Mouse (Mus musculus): ENCODE measurements at regions not wholly inside any gene's neighbourhood (a gene's known extent, or its start where the extent isn't known, plus 50 kb on each side); places are given as distances from the start of the nearest gene placed in this dataset.

DNA sequence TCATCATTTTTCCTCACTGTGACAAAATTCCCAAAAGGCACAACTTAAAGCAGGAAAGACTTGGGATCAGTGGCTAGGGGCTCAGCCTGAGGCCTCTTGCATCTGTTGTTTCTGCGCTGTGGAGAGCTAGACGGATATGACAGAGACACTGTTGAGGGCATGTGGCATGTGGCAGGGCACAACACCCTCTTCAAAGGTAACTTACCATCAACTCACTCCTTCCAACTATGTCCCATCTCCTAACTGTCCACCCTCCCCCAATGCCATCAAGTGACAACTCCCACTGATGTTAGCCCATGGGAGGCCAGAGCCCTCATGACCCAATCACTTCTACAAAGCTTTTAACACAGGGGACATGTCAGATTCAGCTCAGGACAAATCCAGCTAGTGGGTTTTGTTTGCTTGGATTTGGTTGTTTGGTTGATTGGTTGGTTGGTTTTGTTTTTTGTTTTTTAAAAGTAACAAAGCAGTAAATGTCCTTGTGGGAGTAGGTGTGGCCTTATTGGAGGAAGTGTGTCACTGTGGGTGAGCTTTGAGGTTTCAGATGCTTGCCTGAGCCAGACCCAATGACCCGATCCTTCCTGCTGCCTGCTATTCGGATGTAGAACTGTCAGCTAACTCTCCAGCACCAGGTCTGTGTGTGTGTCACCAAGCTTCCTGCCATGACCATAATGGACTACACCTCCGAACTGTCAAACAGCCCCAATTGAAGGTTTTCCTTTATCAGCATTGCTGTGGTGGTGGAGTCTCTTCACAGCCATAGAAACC, 53.2 kb upstream of the Lef1 start:
- Histone ChIP-seq H3K9ac (ENCODE audit: low read depth, low read length) (no peak overlapping the region), H3K4me1 (ENCODE audit: control insufficient read depth, insufficient read depth, low read length) (no peaks in the 10 kb centered on the region), H3K27ac (ENCODE audit: low read depth, low read length) (no peak overlapping the region), H3K9me3 (replicated peaks; ENCODE audit: control insufficient read depth, low read length) (no peaks in the 10 kb centered on the region), H3K4me2 (no peak overlapping the region), H3K4me3 (ENCODE audit: low read depth, low read length) (no peak overlapping the region), H3K27me3 (ENCODE audit: control insufficient read depth, insufficient read depth, low read length) (no peaks in the 10 kb centered on the region), H3K36me3 (ENCODE audit: control insufficient read depth, insufficient read depth, low read length) (no peaks in the 10 kb centered on the region)
- ATAC-seq (replicated peaks; ENCODE audit: insufficient number of reproducible peaks, low FRiP score, low TSS enrichment) = no peak
- WGBS (ENCODE audit: insufficient replicate concordance) = 77% methylated on average over 5 of the region's 5 CpGs

DNA sequence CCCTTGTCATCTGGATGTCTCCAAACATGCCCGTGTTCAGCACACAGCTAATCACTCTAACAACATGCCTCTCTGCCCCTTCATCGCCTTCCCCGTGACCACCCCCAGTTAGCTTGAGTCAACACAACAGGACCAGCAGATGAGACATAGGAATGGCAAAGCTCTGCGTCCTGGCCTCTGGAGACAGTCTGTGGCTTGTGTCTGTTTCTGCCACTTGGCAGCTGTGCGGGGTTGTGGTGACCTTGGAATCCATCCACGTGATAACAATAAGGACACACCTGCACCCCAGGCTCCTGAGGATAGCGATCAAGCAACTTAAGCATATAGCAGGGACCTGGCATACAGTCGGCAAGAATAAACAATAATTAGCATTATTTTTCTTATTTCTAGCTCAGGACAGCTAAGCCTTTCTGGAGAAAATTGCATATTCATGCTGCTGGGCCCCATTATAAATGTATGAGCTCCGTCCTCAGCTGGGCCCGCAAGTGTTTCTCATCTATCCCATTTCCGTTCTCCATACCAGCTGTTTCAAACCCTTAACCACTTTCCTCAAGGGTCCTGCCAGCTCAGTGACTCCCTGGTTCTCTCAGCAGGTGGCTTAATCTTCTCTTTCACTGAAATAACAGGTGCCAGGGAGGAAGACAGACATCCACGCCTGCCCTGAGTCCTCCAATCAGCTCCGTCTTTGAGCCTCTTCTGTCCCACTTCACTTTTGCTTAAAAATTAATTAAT, 55.9 kb upstream of the Lef1 start:
- H3K4me1 ChIP-seq (ENCODE audit: control insufficient read depth, insufficient read depth, low read length) = no peaks in the 10 kb centered on the region
- 73% methylated on average over 13 of the region's 13 CpGs for WGBS (ENCODE audit: insufficient replicate concordance)
- no peaks in the 10 kb centered on the region for H3K9me3 ChIP-seq (replicated peaks; ENCODE audit: control insufficient read depth, low read length)
- no peak overlapping the region for H3K9ac ChIP-seq (ENCODE audit: low read depth, low read length)
- no peaks in the 10 kb centered on the region for H3K36me3 ChIP-seq (ENCODE audit: control insufficient read depth, insufficient read depth, low read length)
- no peak for ATAC-seq (replicated peaks; ENCODE audit: insufficient number of reproducible peaks, low FRiP score, low TSS enrichment)
- no peak overlapping the region for H3K4me2 ChIP-seq
- no peaks in the 10 kb centered on the region for H3K27me3 ChIP-seq (ENCODE audit: control insufficient read depth, insufficient read depth, low read length)
- no peak overlapping the region for H3K4me3 ChIP-seq (ENCODE audit: low read depth, low read length)
- no peak overlapping the region for H3K27ac ChIP-seq (ENCODE audit: low read depth, low read length)

- 65% methylated on average over 3 of the region's 3 CpGs for WGBS (ENCODE audit: insufficient replicate concordance)
- Histone ChIP-seq H3K27ac (ENCODE audit: low read depth, low read length) (no peak overlapping the region), H3K9me3 (replicated peaks; ENCODE audit: control insufficient read depth, low read length) (no peaks in the 10 kb centered on the region), H3K4me1 (ENCODE audit: control insufficient read depth, insufficient read depth, low read length) (0 out of 2 replicates have a peak, but pooled peaks cover 4% of the 10 kb centered on the region), H3K4me3 (ENCODE audit: low read depth, low read length) (no peak overlapping the region), H3K9ac (ENCODE audit: low read depth, low read length) (no peak overlapping the region), H3K36me3 (ENCODE audit: control insufficient read depth, insufficient read depth, low read length) (no peaks in the 10 kb centered on the region), H3K27me3 (ENCODE audit: control insufficient read depth, insufficient read depth, low read length) (no peaks in the 10 kb centered on the region), H3K4me2 (no peak overlapping the region)
- ATAC-seq (replicated peaks; ENCODE audit: insufficient number of reproducible peaks, low FRiP score, low TSS enrichment) = no peak
Observed at GRCm38 (mm10) chr3:131047716-131048115, 62.6 kb upstream of the Lef1 start.

GRCm38 (mm10) chr3:131046412-131046811, 63.9 kb upstream of the Lef1 start:
- H3K36me3 ChIP-seq (ENCODE audit: control insufficient read depth, insufficient read depth, low read length) = no peaks in the 10 kb centered on the region
- ATAC-seq (replicated peaks; ENCODE audit: insufficient number of reproducible peaks, low FRiP score, low TSS enrichment) = no peak
- 68% methylated on average over 5 of the region's 5 CpGs for WGBS (ENCODE audit: insufficient replicate concordance)

DNA sequence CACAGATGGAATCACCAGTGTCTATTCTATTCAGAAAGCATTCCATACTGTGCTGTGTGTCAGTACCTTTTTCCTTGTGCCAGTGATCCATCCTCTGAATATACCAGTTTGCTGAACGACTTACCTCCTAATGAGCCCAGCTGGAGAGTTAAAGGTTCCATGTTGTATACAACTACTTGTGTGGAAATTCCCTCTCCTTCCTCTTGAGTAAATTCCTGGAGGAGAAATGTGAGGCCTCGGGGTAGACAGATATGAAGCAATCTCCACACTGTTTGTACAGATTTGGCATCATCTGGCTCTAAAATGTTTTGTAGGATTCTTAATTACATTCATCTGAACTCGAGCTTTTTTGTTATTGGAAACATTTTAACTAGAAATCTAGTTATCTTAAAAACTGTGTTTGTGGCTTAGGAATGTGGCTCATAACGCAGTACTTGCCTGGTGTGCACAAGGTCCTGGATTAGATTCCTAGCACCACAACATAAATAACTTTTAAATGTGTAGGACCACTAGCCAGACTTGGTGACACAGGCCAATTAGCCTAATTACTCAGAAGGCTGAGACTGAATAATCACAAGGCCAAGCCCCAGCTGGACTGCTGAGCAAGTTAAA, 70.0 kb upstream of the Lef1 start:
- Histone ChIP-seq H3K9me3 (replicated peaks; ENCODE audit: control insufficient read depth, low read length) (no peaks in the 10 kb centered on the region), H3K9ac (ENCODE audit: low read depth, low read length) (no peak overlapping the region), H3K27ac (ENCODE audit: low read depth, low read length) (no peak overlapping the region), H3K4me1 (ENCODE audit: control insufficient read depth, insufficient read depth, low read length) (no peaks in the 10 kb centered on the region), H3K4me3 (ENCODE audit: low read depth, low read length) (no peak overlapping the region), H3K4me2 (no peak overlapping the region), H3K27me3 (ENCODE audit: control insufficient read depth, insufficient read depth, low read length) (no peaks in the 10 kb centered on the region), H3K36me3 (ENCODE audit: control insufficient read depth, insufficient read depth, low read length) (no peaks in the 10 kb centered on the region)
- no peak for ATAC-seq (replicated peaks; ENCODE audit: insufficient number of reproducible peaks, low FRiP score, low TSS enrichment)
- 70% methylated on average over 4 of the region's 4 CpGs for WGBS (ENCODE audit: insufficient replicate concordance)

More at GRCm38 (mm10) chr3:131046412-131046811, 63.9 kb upstream of the Lef1 start:
- no peak overlapping the region for H3K4me2 ChIP-seq
- H3K4me3 ChIP-seq (ENCODE audit: low read depth, low read length) = no peak overlapping the region
- H3K27ac ChIP-seq (ENCODE audit: low read depth, low read length) = no peak overlapping the region
- no peaks in the 10 kb centered on the region for H3K27me3 ChIP-seq (ENCODE audit: control insufficient read depth, insufficient read depth, low read length)
- H3K4me1 ChIP-seq (ENCODE audit: control insufficient read depth, insufficient read depth, low read length) = 0 out of 2 replicates have a peak, but pooled peaks cover 4% of the 10 kb centered on the region
- H3K9ac ChIP-seq (ENCODE audit: low read depth, low read length) = no peak overlapping the region
- H3K9me3 ChIP-seq (replicated peaks; ENCODE audit: control insufficient read depth, low read length) = no peaks in the 10 kb centered on the region

DNA sequence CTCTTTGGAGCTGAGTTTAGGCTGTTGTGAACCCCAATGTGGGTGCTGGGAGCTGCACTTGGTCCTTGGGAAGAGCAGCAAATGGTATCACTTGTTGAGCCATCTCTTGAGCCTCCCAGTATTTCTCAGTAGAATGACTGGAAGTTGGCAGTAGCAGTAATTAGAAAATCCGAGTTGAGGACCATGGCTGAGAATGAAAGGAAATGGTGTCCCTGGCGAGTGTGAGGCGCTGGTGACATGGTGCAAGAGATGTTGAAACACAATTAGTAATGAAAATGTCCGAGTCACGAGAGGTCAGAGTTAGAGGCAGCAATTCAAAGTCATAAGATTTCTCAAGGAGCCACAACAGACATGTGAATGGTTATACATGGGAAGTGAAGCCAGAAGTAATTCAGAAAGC, 73.2 kb upstream of the Lef1 start:
- Histone ChIP-seq H3K36me3 (ENCODE audit: control insufficient read depth, insufficient read depth, low read length) (no peaks in the 10 kb centered on the region), H3K27ac (ENCODE audit: low read depth, low read length) (no peak overlapping the region), H3K4me3 (ENCODE audit: low read depth, low read length) (no peak overlapping the region), H3K4me1 (ENCODE audit: control insufficient read depth, insufficient read depth, low read length) (no peaks in the 10 kb centered on the region), H3K9me3 (replicated peaks; ENCODE audit: control insufficient read depth, low read length) (no peaks in the 10 kb centered on the region), H3K4me2 (no peak overlapping the region), H3K9ac (ENCODE audit: low read depth, low read length) (no peak overlapping the region), H3K27me3 (ENCODE audit: control insufficient read depth, insufficient read depth, low read length) (no peaks in the 10 kb centered on the region)
- ATAC-seq (replicated peaks; ENCODE audit: insufficient number of reproducible peaks, low FRiP score, low TSS enrichment) = no peak
- WGBS (ENCODE audit: insufficient replicate concordance) = 87% methylated on average over 5 of the region's 5 CpGs

- no peak overlapping the region for H3K27ac ChIP-seq (ENCODE audit: low read depth, low read length)
- H3K4me1 ChIP-seq (ENCODE audit: control insufficient read depth, insufficient read depth, low read length) = no peaks in the 10 kb centered on the region
- 58% methylated on average over 5 of the region's 5 CpGs for WGBS (ENCODE audit: insufficient replicate concordance)
- H3K4me2 ChIP-seq = no peak overlapping the region
- H3K9me3 ChIP-seq (replicated peaks; ENCODE audit: control insufficient read depth, low read length) = no peaks in the 10 kb centered on the region
- ATAC-seq (replicated peaks; ENCODE audit: insufficient number of reproducible peaks, low FRiP score, low TSS enrichment) = no peak
- no peaks in the 10 kb centered on the region for H3K27me3 ChIP-seq (ENCODE audit: control insufficient read depth, insufficient read depth, low read length)
- no peak overlapping the region for H3K9ac ChIP-seq (ENCODE audit: low read depth, low read length)
- no peak overlapping the region for H3K4me3 ChIP-seq (ENCODE audit: low read depth, low read length)
- no peaks in the 10 kb centered on the region for H3K36me3 ChIP-seq (ENCODE audit: control insufficient read depth, insufficient read depth, low read length)
Observed at GRCm38 (mm10) chr3:131034774-131035173, 75.5 kb upstream of the Lef1 start.

GRCm38 (mm10) chr3:131026336-131026735, 83.9 kb upstream of the Lef1 start:
- Histone ChIP-seq H3K4me2 (no peak overlapping the region), H3K36me3 (ENCODE audit: control insufficient read depth, insufficient read depth, low read length) (no peaks in the 10 kb centered on the region), H3K9me3 (replicated peaks; ENCODE audit: control insufficient read depth, low read length) (no peaks in the 10 kb centered on the region), H3K27ac (ENCODE audit: low read depth, low read length) (no peak overlapping the region), H3K27me3 (ENCODE audit: control insufficient read depth, insufficient read depth, low read length) (no peaks in the 10 kb centered on the region), H3K4me1 (ENCODE audit: control insufficient read depth, insufficient read depth, low read length) (no peaks in the 10 kb centered on the region), H3K9ac (ENCODE audit: low read depth, low read length) (no peak overlapping the region), H3K4me3 (ENCODE audit: low read depth, low read length) (no peak overlapping the region)
- no peak for ATAC-seq (replicated peaks; ENCODE audit: insufficient number of reproducible peaks, low FRiP score, low TSS enrichment)
- WGBS (ENCODE audit: insufficient replicate concordance) = 81% methylated on average over 7 of the region's 7 CpGs

Measured in heart, embryonic 11.5 days (tissue).